Mouse (Mus musculus) liver, embryonic 12.5 days (tissue): Measurements from ENCODE around the gene Zfp618. TPM values are rescaled to one million over a fixed set of nuclear protein-coding genes. Genes with fewer than 3 reads are reported as not detected.

Source experiments
- ATAC-seq: fragments of 200-750 bp; cut with Nextera tagmentation; 2 replicates; pipeline ENCODE4 v1.8.0; 2017; ENCODE audit warnings: moderate number of reproducible peaks, mild to moderate bottlenecking, moderate library complexity
- H3K27ac ChIP-seq: fragments of 300-500 bp; sonication (generic); 2 replicates; pipeline ENCODE4 v1.5.1; 2016; ENCODE audit warnings: mild to moderate bottlenecking
- H3K27me3 ChIP-seq: fragments of 300-500 bp; sonication (generic); replicated peaks from 2 replicates; pipeline ENCODE4 v1.6.1; 2016; ENCODE audit warnings: mild to moderate bottlenecking, moderate library complexity
- H3K36me3 ChIP-seq: fragments of 300-500 bp; sonication (generic); 2 replicates; pipeline ENCODE4 v1.6.1; 2016; ENCODE audit warnings: mild to moderate bottlenecking, moderate library complexity
- H3K4me1 ChIP-seq: fragments of 300-500 bp; sonication (generic); 2 replicates; pipeline ENCODE4 v1.6.1; 2016
- H3K4me2 ChIP-seq: fragments of 300-500 bp; sonication (generic); 2 replicates; pipeline ENCODE4 v1.6.1; 2016; ENCODE audit warnings: mild to moderate bottlenecking, moderate library complexity
- H3K4me3 ChIP-seq: fragments of 300-500 bp; sonication (generic); 2 replicates; pipeline ENCODE4 v1.5.1; 2016; ENCODE audit warnings: mild to moderate bottlenecking, moderate library complexity
- H3K9ac ChIP-seq: fragments of 300-500 bp; sonication (generic); 2 replicates; pipeline ENCODE4 v1.6.1; 2016; ENCODE audit warnings: mild to moderate bottlenecking, moderate library complexity
- H3K9me3 ChIP-seq: fragments of 300-500 bp; sonication (generic); replicated peaks from 2 replicates; pipeline ENCODE4 v1.6.1; 2016; ENCODE audit warnings: mild to moderate bottlenecking, moderate library complexity
- WGBS: fragments of 180-500 bp; shearing (Covaris S2); methylation state at CpG from one replicate; pipeline ENCODE4 v1.1.7; 2016; ENCODE audit not compliant: insufficient replicate concordance; 5-methylcytosine and 5-hydroxymethylcytosine counted together
- polyA plus RNA-seq: library from polyadenylated mRNA; unstranded; fragments of >200 nt; fragmentation: Nextera tagmentation; extraction: Ambion mirVana; gene quantifications from 2 replicates; pipeline ENCODE4 v1.2.1, GENCODE M21; 2016

Zfp618 gene
- polyA plus RNA-seq, 1 experiment from 2014 or later = 5.8 TPM

DNA sequence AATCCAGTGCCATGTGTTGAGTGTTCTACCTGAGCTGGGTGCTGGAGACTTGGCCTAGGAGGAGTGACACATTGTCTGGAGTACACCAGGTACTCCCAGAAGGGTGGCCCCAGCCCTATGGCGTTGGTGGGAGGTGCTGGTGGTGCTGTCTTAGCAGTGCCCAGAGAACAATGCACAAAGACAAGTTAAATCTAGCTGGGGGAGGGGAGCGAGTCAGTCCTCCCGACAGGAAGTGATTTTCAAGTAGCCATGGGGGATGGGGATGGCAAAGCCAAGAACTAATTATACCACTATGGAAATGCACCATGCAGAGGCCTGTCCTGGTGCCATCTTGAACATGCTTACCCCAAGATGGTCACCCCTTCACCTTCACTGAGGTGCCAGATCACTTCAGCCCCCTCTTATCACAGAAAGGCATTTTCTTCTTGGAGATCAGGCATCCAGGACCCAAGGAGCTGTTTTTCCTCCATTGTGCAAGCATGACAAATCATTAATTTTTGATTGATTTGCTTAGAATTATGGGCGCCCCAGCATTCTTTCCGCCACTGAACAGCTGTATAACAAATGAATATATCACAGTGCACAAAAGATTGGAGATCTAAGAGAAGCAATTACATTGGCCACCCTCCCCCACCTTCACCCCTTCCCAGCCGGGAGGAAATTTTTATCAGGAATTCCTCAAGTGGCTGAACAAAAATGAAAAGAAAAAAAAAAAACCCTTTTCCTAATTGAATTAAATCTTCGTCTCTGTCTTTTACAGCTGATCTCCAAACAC, 91.5 kb downstream of the Zfp618 start:
- no peaks in the 10 kb centered on the region for H3K36me3 ChIP-seq
- H3K9ac ChIP-seq = no peak overlapping the region
- no peaks in the 10 kb centered on the region for H3K27me3 ChIP-seq
- no peak overlapping the region for H3K4me2 ChIP-seq
- peaks cover 10% of the 10 kb centered on the region; the same call in 1 of the 2 replicates for H3K4me1 ChIP-seq
- no peaks in the 10 kb centered on the region for H3K9me3 ChIP-seq
- ATAC-seq = no peak
- no peak overlapping the region for H3K4me3 ChIP-seq
- H3K27ac ChIP-seq = no peak overlapping the region
- 29% methylated on average over 7 of the region's 7 CpGs for WGBS

DNA sequence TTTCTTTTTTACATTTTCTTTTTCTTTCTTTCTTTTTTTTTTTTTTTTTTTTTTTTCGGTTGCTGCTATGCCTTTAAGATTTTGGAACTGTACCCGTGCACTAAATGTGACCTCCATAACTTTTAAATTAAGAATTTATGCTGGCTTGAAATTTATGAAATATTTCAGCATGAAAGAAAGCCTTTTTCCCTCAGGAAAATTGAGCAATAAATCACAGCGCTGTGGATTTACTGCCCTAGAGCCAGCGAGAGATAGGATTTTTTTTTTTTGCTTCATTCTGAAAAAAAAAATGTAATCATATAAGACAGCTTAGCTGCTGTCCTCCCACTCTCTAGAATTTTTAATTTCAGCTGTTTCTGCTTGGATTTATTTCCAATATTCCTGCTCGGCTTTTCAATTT, 92.2 kb downstream of the Zfp618 start:
- no peak for ATAC-seq
- Histone ChIP-seq H3K9ac (no peak overlapping the region), H3K4me2 (no peak overlapping the region), H3K27me3 (no peaks in the 10 kb centered on the region), H3K27ac (no peak overlapping the region), H3K9me3 (no peaks in the 10 kb centered on the region), H3K4me1 (peaks cover 7% of the 10 kb centered on the region; the same call in 1 of the 2 replicates), H3K36me3 (no peaks in the 10 kb centered on the region), H3K4me3 (no peak overlapping the region)
- WGBS = 64% methylated on average over 5 of the region's 5 CpGs

DNA sequence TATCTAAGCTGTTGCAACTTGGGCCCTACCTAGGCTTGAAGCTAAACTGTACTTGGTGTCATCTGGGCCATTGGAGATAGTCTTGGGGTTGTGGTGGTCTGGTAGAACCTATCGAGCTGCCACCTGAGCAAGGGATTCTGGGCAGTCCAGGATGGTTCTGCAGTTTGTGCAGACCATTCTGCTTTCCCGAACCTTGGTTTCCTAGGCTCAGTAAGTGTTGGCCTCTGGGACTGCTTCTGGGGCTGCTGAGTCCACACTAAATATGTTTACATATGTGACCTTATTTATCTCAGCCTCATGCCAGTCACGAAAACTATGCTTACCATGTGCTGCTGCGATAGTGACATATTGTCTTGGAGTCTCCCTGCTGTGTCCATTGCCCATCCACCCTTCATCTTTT, 93.3 kb downstream of the Zfp618 start:
- no peak for ATAC-seq
- H3K36me3 ChIP-seq = no peaks in the 10 kb centered on the region
- no peaks in the 10 kb centered on the region for H3K27me3 ChIP-seq
- H3K4me3 ChIP-seq = no peak overlapping the region
- 69% methylated on average over 4 of the region's 4 CpGs for WGBS
- H3K4me1 ChIP-seq = no peaks in the 10 kb centered on the region
- no peaks in the 10 kb centered on the region for H3K9me3 ChIP-seq
- H3K27ac ChIP-seq = no peak overlapping the region
- no peak overlapping the region for H3K4me2 ChIP-seq
- no peak overlapping the region for H3K9ac ChIP-seq

DNA sequence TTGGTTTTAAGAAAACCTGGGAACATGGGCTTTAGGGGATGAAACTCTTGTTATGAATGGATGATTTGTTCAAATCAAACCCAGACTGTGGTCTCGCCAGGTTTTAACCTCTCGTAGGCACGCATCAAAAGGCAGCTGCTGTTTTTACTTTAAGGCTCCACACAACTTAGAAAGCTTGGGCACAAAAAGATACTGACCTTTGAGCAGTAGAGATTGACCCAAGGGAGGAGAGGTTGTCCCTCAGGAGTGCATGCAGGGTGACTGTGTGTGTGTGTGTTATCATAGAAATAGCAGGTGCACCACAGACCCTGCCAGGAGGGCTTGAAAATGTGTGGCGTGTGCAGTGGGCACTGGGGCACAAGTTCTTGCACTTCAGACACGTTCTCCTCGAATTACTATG, 95.0 kb downstream of the Zfp618 start:
- Histone ChIP-seq H3K36me3 (no peaks in the 10 kb centered on the region), H3K9me3 (no peaks in the 10 kb centered on the region), H3K27me3 (no peaks in the 10 kb centered on the region), H3K9ac (no peak overlapping the region), H3K4me2 (no peak overlapping the region), H3K4me3 (no peak overlapping the region), H3K4me1 (no peaks in the 10 kb centered on the region), H3K27ac (no peak overlapping the region)
- no peak for ATAC-seq
- 65% methylated on average over 6 of the region's 6 CpGs for WGBS

DNA sequence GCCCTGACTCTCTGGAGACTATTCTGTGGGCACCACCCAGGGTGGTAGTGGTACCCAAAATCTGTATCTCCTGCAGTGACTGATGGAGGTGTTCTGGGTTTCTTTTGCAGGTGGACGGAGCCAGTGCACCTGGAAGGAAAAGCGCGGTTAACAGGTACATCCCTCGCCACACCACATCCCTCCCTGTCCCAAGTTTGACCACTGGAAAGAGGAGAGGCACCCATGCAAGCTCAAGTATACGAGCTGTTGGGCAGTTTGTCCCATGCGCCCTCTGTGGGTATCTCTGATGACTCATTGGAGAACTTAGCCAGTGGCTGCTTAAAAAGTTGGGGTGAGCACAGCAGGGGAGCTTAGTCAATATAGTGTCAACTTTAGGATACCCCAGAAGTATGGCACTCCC, 96.0 kb downstream of the Zfp618 start:
- Histone ChIP-seq H3K9ac (no peak overlapping the region), H3K9me3 (no peaks in the 10 kb centered on the region)

DNA sequence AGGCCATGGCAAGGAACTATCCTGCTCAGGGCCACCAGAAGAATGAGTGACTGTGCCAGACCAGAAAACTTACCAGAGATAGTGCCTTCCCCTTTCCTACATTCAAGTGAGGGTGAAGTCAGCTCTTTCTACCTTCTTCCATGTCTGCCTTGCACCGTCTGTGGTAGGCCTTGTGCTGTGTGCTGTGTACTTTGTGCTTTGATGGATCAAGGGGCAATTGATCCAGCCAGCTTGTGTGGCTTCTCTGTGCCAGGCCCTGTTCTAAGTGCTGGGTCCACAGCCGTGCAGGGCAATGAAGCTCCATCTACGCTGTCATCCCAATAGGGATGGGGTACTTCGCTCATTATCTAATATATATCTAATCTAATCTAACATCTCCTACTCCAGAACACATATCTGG, 98.0 kb downstream of the Zfp618 start:
- no peaks in the 10 kb centered on the region for H3K27me3 ChIP-seq
- H3K4me2 ChIP-seq = no peak overlapping the region
- H3K4me3 ChIP-seq = no peak overlapping the region
- ATAC-seq = no peak
- no peaks in the 10 kb centered on the region for H3K36me3 ChIP-seq
- H3K9ac ChIP-seq = no peak overlapping the region
- no peaks in the 10 kb centered on the region for H3K9me3 ChIP-seq
- no peak overlapping the region for H3K27ac ChIP-seq
- 67% methylated on average over 4 of the region's 4 CpGs for WGBS
- H3K4me1 ChIP-seq = no peaks in the 10 kb centered on the region

More for the DNA sequence above, 96.0 kb downstream of the Zfp618 start:
- no peak overlapping the region for H3K27ac ChIP-seq
- no peak for ATAC-seq
- H3K36me3 ChIP-seq = no peaks in the 10 kb centered on the region
- H3K4me2 ChIP-seq = no peak overlapping the region
- H3K4me3 ChIP-seq = no peak overlapping the region
- no peaks in the 10 kb centered on the region for H3K4me1 ChIP-seq
- no peaks in the 10 kb centered on the region for H3K27me3 ChIP-seq
- 79% methylated on average over 6 of the region's 6 CpGs for WGBS

DNA sequence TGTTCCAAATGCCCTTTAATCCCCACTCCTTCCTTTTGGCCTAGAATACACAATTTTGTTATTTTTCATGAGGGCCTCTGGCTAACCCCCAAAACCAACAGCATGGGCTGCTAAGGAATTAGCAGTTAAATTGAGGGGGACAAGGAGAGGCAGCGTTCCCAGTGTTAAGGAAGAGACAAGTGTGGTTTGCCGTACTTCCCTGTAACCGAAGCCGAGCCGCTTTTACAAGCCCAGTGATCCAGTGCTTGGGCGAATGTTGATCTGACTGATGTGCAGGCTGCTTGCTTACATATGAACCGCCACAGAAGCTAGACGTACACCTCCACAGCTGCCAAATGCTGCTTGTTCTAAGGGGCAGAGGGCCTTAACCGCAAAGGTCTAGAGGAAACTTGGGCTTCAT, 99.5 kb downstream of the Zfp618 start:
- Histone ChIP-seq H3K4me3 (no peak overlapping the region), H3K36me3 (no peaks in the 10 kb centered on the region), H3K4me2 (no peak overlapping the region), H3K9me3 (no peaks in the 10 kb centered on the region), H3K9ac (no peak overlapping the region), H3K4me1 (no peaks in the 10 kb centered on the region), H3K27me3 (no peaks in the 10 kb centered on the region), H3K27ac (no peak overlapping the region)
- WGBS = 81% methylated on average over 9 of the region's 9 CpGs
- no peak for ATAC-seq

DNA sequence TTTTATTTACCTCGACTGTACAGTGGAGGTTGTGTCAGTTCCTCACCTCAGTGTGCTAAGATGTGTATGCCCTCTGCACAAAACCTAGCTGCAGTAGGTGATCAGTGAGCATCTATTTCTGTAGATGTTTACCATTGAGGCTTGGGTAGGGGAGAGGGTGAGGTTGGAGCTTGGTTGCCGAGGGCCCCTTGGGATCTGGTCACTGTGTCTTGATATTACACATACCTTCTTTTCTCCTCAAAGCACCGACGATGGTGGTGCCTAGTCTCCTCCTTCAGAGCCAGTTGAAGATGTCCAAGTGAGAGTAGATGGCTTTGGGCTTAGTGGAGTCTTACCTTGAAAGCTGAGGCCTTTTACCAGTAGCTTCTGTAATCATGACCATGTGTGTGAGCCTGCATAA, 101.4 kb downstream of the Zfp618 start:
- no peak for ATAC-seq
- Histone ChIP-seq H3K36me3 (no peaks in the 10 kb centered on the region), H3K9me3 (no peaks in the 10 kb centered on the region), H3K27ac (no peak overlapping the region), H3K4me3 (no peak overlapping the region), H3K4me2 (no peak overlapping the region), H3K9ac (no peak overlapping the region), H3K4me1 (0 out of 2 replicates have a peak, but pooled peaks cover 7% of the 10 kb centered on the region), H3K27me3 (no peaks in the 10 kb centered on the region)
- 69% methylated on average over 4 of the region's 4 CpGs for WGBS

DNA sequence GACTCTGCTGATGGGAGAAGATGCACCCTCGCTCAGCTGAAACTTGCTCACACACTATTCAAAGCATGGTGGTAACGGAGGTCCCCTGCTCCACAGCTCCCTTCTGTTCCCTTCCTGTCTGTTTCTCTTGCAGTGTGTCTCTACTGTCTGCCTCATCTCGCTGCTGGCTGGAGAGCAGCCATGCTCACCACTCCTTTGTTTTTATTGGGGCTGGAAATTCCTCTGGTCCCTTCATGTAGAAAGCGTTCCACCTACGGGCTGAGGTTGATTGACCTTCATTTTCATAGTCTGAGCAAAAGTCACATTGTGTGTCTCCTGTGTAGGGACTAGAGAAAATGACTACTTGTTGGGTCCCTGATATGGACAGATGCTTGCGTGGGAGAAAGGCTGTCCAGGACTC, 102.4 kb downstream of the Zfp618 start:
- H3K27me3 ChIP-seq = no peaks in the 10 kb centered on the region
- 65% methylated on average over 6 of the region's 6 CpGs for WGBS
- H3K36me3 ChIP-seq = no peaks in the 10 kb centered on the region
- H3K4me2 ChIP-seq = no peak overlapping the region
- no peak overlapping the region for H3K27ac ChIP-seq
- H3K9me3 ChIP-seq = no peaks in the 10 kb centered on the region
- ATAC-seq = no peak
- H3K4me3 ChIP-seq = no peak overlapping the region
- H3K4me1 ChIP-seq = 0 out of 2 replicates have a peak, but pooled peaks cover 11% of the 10 kb centered on the region
- no peak overlapping the region for H3K9ac ChIP-seq

DNA sequence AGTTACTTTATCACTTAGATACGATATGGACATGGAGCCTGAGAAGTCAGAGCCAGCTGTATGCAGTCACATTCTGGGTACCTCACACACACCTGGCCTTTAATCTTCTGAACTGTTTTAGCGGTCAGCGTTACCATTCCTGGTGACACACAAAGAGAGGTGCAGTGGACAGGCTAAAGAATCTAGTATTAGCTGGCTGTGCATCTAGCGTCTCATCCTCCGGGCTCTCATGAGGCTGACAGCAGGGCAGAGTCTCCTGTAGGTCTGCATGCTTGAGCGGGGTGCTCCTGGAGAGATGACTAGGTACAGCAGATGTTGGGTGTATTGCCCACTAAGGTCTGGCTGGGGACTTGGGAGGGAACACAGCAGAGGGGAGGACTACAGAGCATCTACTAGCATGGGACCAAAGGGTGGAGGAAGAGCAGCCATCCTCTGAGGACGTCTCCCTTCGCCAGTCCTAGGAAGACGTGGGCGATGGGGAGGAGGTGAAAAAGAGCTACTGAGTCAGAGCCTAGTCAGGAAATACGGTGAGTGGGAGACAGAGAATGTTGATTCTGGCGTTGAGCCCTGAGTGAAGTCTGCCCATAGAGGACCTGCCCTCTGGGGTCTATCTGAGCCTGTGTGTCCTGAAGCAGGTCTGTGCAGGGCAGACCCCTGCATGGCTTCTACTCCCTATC, 103.3 kb downstream of the Zfp618 start:
- no peak for ATAC-seq
- Histone ChIP-seq H3K27me3 (no peaks in the 10 kb centered on the region), H3K4me3 (no peak overlapping the region), H3K9me3 (no peaks in the 10 kb centered on the region), H3K4me2 (no peak overlapping the region), H3K9ac (no peak overlapping the region), H3K4me1 (0 out of 2 replicates have a peak, but pooled peaks cover 11% of the 10 kb centered on the region), H3K27ac (no peak overlapping the region), H3K36me3 (no peaks in the 10 kb centered on the region)
- WGBS = 76% methylated on average over 12 of the region's 12 CpGs

DNA sequence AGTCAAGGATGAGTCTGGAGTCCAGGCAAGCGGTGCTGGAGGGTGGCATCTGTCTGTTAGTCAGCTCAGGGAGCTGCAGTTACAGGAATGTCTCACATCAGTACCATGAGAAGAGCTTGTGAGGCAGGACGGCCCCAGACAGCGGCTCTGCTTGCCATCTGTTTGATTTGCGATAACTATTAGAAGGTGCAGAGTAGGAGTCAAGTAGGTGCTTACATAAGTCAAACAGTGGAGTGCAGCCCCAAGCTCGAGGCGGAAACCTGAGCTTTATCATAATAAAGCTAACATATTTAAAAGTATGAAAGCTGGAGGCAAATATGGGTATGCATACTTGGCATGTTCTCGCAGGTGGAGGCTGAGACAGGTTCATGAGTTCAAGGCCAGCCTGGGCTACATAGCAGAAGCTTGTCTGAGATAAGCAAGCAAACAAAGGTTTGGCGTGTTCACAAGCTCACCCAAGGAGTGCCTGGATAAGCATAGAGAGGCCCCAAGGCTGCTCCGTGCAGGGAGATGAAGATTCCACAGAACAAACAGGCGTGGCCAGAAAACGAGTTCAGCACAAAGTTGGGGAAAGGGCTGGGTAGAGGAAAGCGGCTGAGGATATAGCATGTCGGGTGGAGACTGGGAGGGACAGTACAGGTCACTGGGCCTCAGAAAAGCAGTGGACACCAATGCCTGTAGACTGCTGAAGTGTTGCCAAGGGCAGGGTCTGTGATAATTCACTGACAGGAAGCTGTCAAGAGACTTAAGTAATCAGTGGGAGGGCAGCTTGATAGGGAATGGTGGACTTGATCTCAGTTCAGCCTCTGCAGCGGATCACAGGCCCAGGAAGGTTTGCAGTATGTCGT, 106.3 kb downstream of the Zfp618 start:
- 51% methylated on average over 15 of the region's 15 CpGs for WGBS
- Histone ChIP-seq H3K9ac (no peak overlapping the region), H3K4me2 (no peak overlapping the region), H3K4me3 (no peak overlapping the region), H3K9me3 (no peaks in the 10 kb centered on the region), H3K27me3 (no peaks in the 10 kb centered on the region), H3K4me1 (0 out of 2 replicates have a peak, but pooled peaks cover 11% of the 10 kb centered on the region), H3K27ac (no peak overlapping the region), H3K36me3 (no peaks in the 10 kb centered on the region)
- ATAC-seq = no peak

DNA sequence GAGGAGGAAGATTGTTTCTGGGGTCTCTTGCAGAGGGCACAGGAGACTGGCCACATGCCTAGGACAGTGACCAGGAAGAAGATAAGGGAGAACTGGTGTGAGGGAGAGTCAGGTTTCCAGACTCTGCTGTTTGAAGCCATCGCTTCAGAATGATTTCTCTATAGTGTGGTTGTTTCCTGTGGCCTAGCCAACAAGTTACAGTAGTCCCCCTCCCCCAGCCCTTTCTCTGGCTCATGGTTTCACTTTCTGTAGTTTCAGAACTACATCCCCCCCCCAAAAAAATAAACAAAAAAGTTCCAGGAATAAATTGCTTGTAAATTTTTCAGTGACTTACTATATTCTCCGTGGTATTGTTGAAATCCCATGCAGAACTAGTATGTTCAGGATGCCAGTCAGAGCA, 107.8 kb downstream of the Zfp618 start:
- WGBS = 40% methylated on average over 2 of the region's 2 CpGs
- no peaks in the 10 kb centered on the region for H3K27me3 ChIP-seq

More for the DNA sequence above, 107.8 kb downstream of the Zfp618 start:
- Histone ChIP-seq H3K4me1 (0 out of 2 replicates have a peak, but pooled peaks cover 11% of the 10 kb centered on the region), H3K4me3 (no peak overlapping the region), H3K27ac (no peak overlapping the region), H3K9ac (no peak overlapping the region), H3K4me2 (no peak overlapping the region), H3K36me3 (no peaks in the 10 kb centered on the region), H3K9me3 (no peaks in the 10 kb centered on the region)
- ATAC-seq = no peak
